Mouse (Mus musculus) liver, postnatal 0 days (tissue): ENCODE measurements around the gene Gm45713.

Experiments
- CTCF ChIP-seq: sonication (generic); IDR thresholded peaks from 2 replicates; pipeline ENCODE4 v1.5.1; 2016; ENCODE audit warnings: antibody characterized with exemption, low read depth
- EP300 ChIP-seq: IDR thresholded peaks from 2 replicates; pipeline ENCODE4 v1.6.1; 2016; ENCODE audit warnings: antibody characterized with exemption, low read depth, mild to moderate bottlenecking

DNA sequence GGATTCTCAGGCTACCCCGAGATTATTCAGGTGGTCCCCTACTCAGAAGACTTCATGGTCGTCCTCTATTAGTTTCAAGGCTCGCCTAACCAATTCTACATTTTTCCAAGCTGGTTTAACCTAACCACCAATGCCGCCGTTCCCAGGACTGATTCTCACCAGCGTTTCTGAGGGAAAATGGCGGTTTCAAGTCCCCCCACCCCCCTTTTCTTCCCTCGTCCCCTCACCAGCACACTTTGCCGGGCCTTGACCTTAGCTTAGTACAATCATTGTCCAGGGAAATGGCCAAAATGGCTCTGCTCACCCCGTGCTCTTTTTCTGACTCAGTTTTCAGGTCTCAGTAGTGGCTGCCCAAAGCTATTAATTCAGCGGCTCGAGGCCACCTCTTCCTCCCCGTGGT is 39.4 kb upstream of the Gm45713 start:
- no peak for TF ChIP-seq CTCF
- TF ChIP-seq EP300: no peak
